Mouse (Mus musculus) CD4-positive helper T cell, adult 2 months (primary cell): Measurements from ENCODE around the gene Pygm.

Experiments
- DNase-seq: peaks from one replicate; pipeline ENCODE4 v3.0.0-alpha.2; 2012; ENCODE audit warnings: low read depth, missing footprints, low spot score

Pygm gene

GRCm38 (mm10) chr19:6443016-6443415, 58.8 kb downstream of the Pygm start:
- no peak for DNase-seq

- no peak for DNase-seq
Observed at GRCm38 (mm10) chr19:6445761-6446423, 61.7 kb downstream of the Pygm start.

GRCm38 (mm10) chr19:6446736-6447437, 62.7 kb downstream of the Pygm start:
- no peak for DNase-seq
